Mouse (Mus musculus) ZHBTc4 (cell line): Measurements from ENCODE around the gene Cenpf.
A peak's percentile ranks its signal among the peaks of the same experiment; 100 is the strongest.

ENCODE experiments used
- DNase-seq: peaks from one replicate; pipeline ENCODE4 v3.0.0-alpha.2; 2011; ENCODE audit warnings: low read depth, low spot score

Gene Cenpf

GRCm38 (mm10) chr1:189695321-189695720 is 7.4 kb upstream of the Cenpf start:
- DNase-seq, result no peak

- no peak for DNase-seq
Observed at GRCm38 (mm10) chr1:189694391-189694790, 6.5 kb upstream of the Cenpf start.

GRCm38 (mm10) chr1:189692442-189692841 is 4.6 kb upstream of the Cenpf start:
- peak; percentile 91 for DNase-seq

- DNase-seq, result no peak
Observed at GRCm38 (mm10) chr1:189689050-189689833, 1.4 kb upstream of the Cenpf start.

GRCm38 (mm10) chr1:189688388-189688750 is 483 bp upstream of the Cenpf start:
- DNase-seq, result no peak

- no peak for DNase-seq
Observed at GRCm38 (mm10) chr1:189686025-189686424, 1.9 kb downstream of the Cenpf start.

DNA sequence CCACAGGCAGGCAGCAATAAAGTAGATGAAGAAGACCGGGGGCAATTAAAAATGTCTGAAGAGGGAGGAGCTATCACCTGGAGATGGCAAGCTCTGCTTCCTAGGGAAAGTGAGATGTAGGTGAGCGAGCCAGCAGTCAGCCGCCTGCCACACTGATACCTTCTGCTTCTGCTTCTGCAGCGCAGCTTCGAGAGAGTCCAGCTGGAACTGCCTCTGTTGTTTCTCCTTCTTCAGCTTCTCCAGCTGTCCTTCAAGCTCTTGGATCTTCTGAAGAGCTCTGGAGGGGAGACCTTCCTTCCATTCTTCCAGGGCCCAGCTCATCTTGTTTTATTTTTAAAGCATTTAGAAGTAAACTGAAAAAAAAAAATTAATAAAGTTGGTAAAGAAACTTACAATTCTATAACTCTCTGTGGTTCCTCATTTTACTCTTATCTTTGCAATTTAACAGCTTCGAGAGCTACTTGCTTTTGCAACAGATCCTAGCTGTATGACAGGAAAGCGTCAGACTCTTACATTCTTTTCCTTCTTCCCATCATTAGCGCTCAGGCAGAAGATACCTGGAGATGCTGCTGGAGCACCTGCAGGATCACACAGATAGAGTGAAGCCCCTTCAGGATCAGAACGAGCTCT is 3.0 kb downstream of the Cenpf start:
- no peak for DNase-seq

- DNase-seq, result no peak
Observed at GRCm38 (mm10) chr1:189679555-189679954, 8.3 kb downstream of the Cenpf start.

DNA sequence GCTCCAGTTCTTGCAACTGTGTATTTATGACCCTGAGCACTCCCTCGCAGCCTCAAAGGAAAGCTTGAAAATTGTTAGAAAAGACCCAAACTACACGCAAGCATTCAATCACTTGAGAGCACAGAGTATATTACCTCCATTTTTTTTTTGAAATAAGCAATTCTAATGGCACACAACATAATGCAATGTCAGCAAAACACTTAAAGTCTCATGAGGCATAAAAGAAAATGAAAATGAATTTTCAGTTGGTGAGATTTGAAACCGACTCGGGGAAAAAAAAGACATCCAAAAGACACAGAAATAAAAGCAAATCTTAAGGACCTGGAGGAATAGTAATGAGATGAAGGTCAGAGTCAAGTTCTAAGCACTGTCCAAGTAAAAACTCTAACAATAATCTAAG is 11.9 kb downstream of the Cenpf start:
- no peak for DNase-seq

DNA sequence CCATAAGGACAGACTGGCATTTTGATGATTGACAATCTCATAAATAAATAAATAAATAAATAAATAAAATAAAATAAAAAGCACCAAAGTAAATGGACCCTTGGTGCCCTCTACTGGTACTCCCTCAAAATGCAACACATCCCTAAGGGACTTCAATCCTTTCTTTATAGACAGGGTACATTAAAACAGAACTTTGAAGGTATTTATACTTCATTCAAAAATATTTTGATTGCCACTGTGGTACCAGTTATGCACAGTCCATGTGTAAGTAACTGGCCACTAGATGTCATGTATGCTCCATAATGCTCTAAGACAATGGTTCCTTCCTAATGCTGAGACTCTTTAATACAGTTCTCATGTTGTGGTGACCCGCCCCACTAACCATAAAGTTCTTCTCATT is 12.5 kb downstream of the Cenpf start:
- DNase-seq, result peak; percentile 20

DNA sequence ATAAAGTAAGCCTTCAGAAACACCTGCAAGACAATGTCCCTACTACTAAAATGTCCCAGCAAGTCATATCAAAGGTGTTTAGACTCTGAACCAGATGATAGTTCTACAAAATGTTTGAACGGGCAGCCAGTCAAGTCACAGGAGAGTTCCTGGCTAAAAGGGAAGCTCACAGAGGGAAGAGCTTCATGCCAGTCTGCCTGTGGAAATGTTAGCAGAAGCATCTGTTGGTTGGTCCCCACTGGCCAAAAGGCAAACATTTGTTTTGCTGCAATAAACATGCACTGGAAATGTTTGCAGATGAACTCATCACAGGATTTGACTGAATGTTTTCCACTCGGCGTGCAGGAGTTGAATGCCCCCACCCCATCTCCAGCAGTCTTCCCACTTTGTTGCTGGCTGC is 21.9 kb downstream of the Cenpf start:
- no peak for DNase-seq

DNA sequence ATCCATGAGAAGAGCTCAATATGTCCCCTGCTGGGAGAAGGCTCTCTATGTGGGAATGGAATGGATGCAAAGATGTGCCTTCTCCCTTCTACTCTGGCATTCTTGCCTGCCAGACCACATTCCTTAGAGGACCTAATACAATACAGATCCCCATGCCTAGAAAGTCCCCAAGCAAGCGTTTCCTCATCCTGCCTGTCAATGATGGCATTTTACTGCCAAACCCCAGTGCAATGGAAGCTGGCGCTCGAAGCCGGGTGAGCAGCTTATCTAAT is 23.1 kb downstream of the Cenpf start:
- peak; percentile 72 for DNase-seq

- peak; percentile 67 for DNase-seq
Observed at GRCm38 (mm10) chr1:189664061-189664872, 23.6 kb downstream of the Cenpf start.

GRCm38 (mm10) chr1:189663437-189663836 is 24.4 kb downstream of the Cenpf start:
- DNase-seq, result no peak

- peak; percentile 59 for DNase-seq
Observed at GRCm38 (mm10) chr1:189661856-189662255, 26.0 kb downstream of the Cenpf start.

- DNase-seq, result no peak
Observed at GRCm38 (mm10) chr1:189657406-189657805, 30.5 kb downstream of the Cenpf start.

GRCm38 (mm10) chr1:189653746-189654145 is 34.1 kb downstream of the Cenpf start:
- no peak for DNase-seq

DNA sequence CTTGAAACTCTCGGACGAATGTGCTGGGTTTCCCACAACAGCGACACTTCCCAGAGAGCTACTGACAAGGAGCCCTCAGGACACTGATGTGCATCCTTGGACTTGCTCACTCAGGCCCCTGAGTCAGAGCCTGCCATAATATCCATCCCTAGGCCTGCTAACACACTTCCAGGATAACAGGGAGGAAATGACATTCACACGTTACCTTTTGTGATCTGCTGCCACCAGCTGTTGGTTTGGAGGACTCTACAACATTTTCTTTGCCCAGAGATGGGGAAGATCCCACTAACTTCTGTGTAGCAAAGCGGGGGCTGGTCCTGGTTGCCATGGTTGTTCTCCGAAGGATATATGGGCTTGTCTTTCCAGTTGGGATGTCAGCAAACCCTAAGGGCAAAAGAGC is 41.3 kb downstream of the Cenpf start:
- no peak for DNase-seq

- DNase-seq, result no peak
Observed at GRCm38 (mm10) chr1:189645371-189645770, 42.5 kb downstream of the Cenpf start.

DNA sequence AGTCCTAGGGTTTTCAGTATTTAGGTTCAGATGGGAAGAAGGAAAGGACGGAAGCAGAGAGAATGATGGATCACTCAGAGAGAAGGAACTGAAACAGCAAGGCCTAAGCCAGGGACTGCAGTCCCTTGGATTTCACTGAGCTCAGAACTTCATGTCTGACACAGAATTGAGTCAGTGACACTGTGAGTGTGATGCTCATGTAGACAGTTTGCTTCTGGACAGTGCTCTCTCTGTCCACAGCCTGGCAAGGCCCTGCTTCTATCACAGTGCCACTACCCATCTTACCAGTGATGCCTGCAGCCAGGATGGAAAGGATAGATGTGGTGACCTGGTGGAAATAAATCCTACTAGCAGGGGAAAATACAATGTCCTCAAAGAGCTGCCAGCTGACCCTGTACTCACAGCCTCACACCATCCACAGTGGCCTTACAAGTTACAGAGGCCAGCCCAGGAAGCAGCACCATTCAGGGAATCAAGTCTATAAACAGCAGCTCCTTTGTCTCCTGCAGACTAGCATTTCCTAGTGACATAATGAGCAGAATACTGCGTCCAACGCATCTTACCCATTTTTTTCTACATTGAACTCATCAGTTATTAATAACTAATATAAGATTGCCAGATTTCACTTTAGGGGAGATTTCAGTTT is 43.1 kb downstream of the Cenpf start:
- DNase-seq, result no peak

DNA sequence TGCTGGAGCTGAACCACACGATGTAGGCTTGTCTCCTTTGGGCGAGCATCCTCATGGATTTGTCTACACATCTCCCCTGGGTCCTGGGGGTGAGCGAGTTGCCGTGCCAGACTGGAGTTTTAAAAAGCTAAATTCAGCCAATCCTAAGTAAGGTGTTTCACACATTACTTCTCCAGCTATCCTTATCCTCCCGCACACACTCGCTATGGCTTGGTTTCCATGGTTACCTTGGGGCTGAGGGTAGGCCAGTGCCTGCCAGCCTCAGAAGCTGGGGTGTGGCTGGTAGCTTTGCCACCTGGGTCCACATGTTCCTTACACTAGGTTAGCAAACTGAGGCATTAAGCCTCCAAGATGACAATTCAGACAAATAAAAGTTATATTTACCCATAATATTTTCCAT is 48.3 kb downstream of the Cenpf start:
- no peak for DNase-seq

DNA sequence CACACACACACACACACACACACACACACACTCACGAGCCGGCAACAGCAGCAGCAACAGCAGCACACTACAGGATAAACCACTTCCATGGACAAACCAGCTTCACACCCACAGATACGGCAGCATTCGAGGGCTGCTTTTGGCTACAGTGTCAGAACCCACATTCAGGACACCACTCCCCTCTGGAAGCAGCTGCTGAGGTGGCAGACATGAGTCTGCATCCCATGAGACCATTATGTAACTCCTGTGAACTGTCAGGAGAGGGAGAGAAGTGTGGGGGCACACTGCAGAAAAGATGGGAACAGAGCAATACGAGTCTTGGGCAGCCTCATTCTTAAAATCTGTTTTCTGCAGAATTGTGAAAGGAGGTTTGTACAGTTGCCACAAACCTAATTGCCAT is 54.1 kb downstream of the Cenpf start:
- DNase-seq, result no peak
